Mouse (Mus musculus): Measurements from ENCODE around the gene Swap70.

Swap70 gene

DNA sequence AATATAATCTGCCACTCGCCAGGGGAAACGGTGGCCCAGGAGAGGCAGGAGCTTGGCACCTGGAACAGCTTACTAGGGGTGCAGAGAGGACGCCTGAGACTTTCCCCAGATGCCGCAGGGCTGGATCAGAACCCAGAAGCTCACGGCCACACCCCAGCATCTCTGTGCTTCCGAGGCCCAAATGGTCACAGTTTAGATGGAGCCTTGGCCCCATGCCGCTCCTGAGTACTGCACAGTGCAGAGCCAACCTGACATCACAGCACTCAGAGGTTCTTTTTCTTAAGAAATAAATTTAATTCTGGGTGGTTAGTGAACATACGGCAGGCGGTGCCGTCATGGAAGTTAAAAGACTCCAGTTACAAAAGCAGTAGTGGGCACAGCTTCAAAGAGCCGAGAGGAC is 86.2 kb downstream of the Swap70 start:
- DNase-seq: no peak

DNA sequence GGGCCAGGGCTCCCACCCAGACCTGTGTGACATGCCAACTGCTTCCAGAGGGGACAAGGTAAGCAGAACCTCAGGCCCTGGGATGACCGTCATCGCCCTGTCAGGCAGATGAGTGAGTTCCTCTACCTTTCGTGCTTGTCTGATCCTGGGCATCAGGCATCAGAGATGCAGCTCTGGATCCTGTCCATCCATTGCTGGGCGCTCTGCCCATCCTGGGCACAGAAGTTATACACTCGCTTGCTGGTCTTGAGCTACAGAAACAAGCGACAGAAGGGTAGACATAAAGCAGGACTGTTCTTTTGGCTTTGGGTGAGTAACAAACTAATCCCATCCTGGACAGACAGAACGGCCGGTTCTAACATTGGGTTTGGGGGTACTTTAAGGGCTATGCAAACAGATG is 87.7 kb downstream of the Swap70 start:
- DNase-seq: peak; percentile 65 to 74

- no peak for DNase-seq
Measured at GRCm38 (mm10) chr7:110313392-110314055, 92.0 kb downstream of the Swap70 start.

GRCm38 (mm10) chr7:110314401-110314890 is 92.9 kb downstream of the Swap70 start:
- DNase-seq: peak; percentile 73 to 74

GRCm38 (mm10) chr7:110315352-110315751 is 93.8 kb downstream of the Swap70 start:
- DNase-seq: peak; percentile 25 to 40

GRCm38 (mm10) chr7:110317412-110317811 is 95.9 kb downstream of the Swap70 start:
- no peak for DNase-seq

DNA sequence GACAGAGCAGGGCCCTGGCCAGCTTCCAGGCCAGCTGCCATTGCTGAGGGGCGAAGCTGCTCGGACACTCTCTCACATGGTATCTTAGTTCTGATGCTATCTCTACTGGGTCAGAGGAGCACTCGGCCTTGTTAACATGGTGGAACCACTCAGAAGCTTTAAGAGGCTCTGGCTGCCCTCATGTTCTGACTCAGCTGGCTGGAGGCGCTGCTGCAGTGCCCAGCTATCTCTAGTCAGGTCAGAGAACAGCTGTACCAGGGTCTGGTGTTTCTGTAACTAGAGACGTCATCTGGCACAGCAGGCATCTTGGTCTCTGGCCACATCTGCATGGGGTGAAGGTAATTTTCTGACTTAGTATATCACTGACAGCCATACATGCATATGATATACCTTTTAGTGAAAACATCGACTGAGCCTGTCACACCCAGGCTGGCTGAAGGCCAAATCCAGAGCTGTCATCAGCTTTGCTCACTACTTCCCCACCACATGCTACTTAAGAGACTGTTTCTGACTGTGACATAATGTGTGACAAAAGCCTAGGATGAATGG is 97.5 kb downstream of the Swap70 start:
- peak; percentile 27 for DNase-seq

DNA sequence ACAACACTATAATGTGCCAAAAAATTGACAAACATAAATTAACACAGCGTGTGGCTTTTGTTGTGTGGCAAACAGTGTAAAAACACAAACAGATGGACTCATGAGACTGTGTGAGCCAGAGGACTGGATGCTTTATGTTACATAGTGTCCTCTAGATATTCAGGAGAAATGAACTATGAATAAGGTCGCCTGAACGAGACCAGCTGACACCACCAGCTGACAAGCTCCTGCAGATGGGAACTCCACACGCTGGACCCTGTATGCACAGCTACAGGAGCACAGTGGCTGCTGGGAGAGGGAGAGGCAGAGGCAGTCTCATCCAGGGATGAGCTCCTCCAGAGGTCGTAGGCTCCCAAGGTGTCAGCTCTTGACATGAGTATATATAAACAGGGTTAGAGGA is 99.6 kb downstream of the Swap70 start:
- no peak for DNase-seq

DNA sequence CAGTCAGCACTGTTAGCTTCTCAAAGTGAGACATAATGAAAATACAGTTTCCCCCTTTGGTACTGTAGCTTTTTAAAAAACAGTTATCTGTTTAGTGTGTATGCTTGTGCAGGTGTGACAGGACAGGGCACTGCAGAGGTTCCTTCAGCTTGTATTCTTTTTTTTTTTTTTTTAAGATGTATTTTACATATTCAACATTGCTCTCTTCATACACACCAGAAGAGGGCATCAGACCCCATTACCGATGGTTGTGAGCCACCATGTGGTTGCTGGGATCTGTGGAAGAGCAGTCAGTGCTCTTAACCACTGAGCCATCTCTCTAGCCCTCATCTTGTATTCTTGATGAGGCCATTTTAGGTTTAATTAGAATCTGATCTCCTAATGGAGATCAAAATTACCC is 103.3 kb downstream of the Swap70 start:
- no peak for DNase-seq

GRCm38 (mm10) chr7:110325381-110326110 is 104.0 kb downstream of the Swap70 start:
- DNase-seq: no peak
